Mouse (Mus musculus) embryonic facial prominence, embryonic 10.5 days (tissue): Measurements from ENCODE around the gene Usp32. TPM values are rescaled to one million over a fixed set of nuclear protein-coding genes. Genes with fewer than 3 reads are reported as not detected.

Experiments used
- DNase-seq: peaks from one replicate; pipeline ENCODE4 v3.0.0-alpha.2; 2017; ENCODE audit warnings: low spot score
- H3K27ac ChIP-seq: fragments of 300-500 bp; sonication (generic); replicated peaks from 2 replicates; pipeline ENCODE4 v1.5.1; 2016; ENCODE audit warnings: mild to moderate bottlenecking
- H3K27me3 ChIP-seq: fragments of 300-500 bp; sonication (generic); replicated peaks from 2 replicates; pipeline ENCODE4 v1.6.1; 2016; ENCODE audit warnings: low read depth, mild to moderate bottlenecking; ENCODE audit not compliant: poor library complexity, severe bottlenecking
- H3K36me3 ChIP-seq: fragments of 300-500 bp; sonication (generic); replicated peaks from 2 replicates; pipeline ENCODE4 v1.6.1; 2016; ENCODE audit warnings: mild to moderate bottlenecking, moderate library complexity
- H3K4me1 ChIP-seq: fragments of 300-500 bp; sonication (generic); 2 replicates; pipeline ENCODE4 v1.6.1; 2016
- H3K4me3 ChIP-seq: fragments of 300-500 bp; sonication (generic); 2 replicates; pipeline ENCODE4 v1.5.1; 2016; ENCODE audit warnings: mild to moderate bottlenecking, moderate library complexity
- H3K9me3 ChIP-seq: fragments of 300-500 bp; sonication (generic); 2 replicates; pipeline ENCODE4 v1.6.1; 2016; ENCODE audit warnings: mild to moderate bottlenecking
- WGBS: fragments of 180-500 bp; shearing (Covaris S2); methylation state at CpG from one replicate; pipeline ENCODE4 v1.1.7; 2016; 5-methylcytosine and 5-hydroxymethylcytosine counted together
- polyA plus RNA-seq: library from polyadenylated mRNA; unstranded; fragments of >200 nt; fragmentation: Nextera tagmentation; extraction: Ambion mirVana; gene quantifications from 2 replicates; pipeline ENCODE4 v1.2.1, GENCODE M21; 2016

The Usp32 gene
- polyA plus RNA-seq, 1 experiment from 2014 or later, result 4.0 TPM

- Histone ChIP-seq H3K4me3 (no peak overlapping the region), H3K9me3 (no peaks in the 10 kb centered on the region), H3K4me1 (no peaks in the 10 kb centered on the region), H3K27me3 (no peaks in the 10 kb centered on the region), H3K27ac (no peak overlapping the region), H3K36me3 (peaks cover 7% of the 10 kb centered on the region)
- DNase-seq, result no peak
Observed at GRCm38 (mm10) chr11:85109957-85110356, 30.0 kb downstream of the Usp32 start.

GRCm38 (mm10) chr11:85107217-85107616 is 32.7 kb downstream of the Usp32 start:
- no peak overlapping the region for H3K4me3 ChIP-seq
- WGBS, result 93% methylated on average over 3 of the region's 3 CpGs

GRCm38 (mm10) chr11:85105836-85106235 is 34.1 kb downstream of the Usp32 start:
- H3K27me3 ChIP-seq, result no peaks in the 10 kb centered on the region
- DNase-seq, result no peak
- H3K36me3 ChIP-seq, result peaks cover 4% of the 10 kb centered on the region
- H3K9me3 ChIP-seq, result no peaks in the 10 kb centered on the region
- H3K27ac ChIP-seq, result no peak overlapping the region
- H3K4me3 ChIP-seq, result no peak overlapping the region
- no peaks in the 10 kb centered on the region for H3K4me1 ChIP-seq
- 93% methylated on average over 2 of the region's 2 CpGs for WGBS

More at GRCm38 (mm10) chr11:85107217-85107616, 32.7 kb downstream of the Usp32 start:
- Histone ChIP-seq H3K9me3 (no peaks in the 10 kb centered on the region), H3K36me3 (peaks cover 10% of the 10 kb centered on the region), H3K27ac (no peak overlapping the region), H3K4me1 (no peaks in the 10 kb centered on the region), H3K27me3 (no peaks in the 10 kb centered on the region)
- no peak for DNase-seq

GRCm38 (mm10) chr11:85103763-85104162 is 36.2 kb downstream of the Usp32 start:
- 64% methylated on average over 2 of the region's 2 CpGs for WGBS
- DNase-seq, result no peak

GRCm38 (mm10) chr11:85095116-85095515 is 44.8 kb downstream of the Usp32 start:
- peaks cover 10% of the 10 kb centered on the region for H3K36me3 ChIP-seq
- 51% methylated on average over 5 of the region's 5 CpGs for WGBS
- H3K9me3 ChIP-seq, result 0 out of 2 replicates have a peak, but pooled peaks cover 3% of the 10 kb centered on the region
- DNase-seq, result peak; percentile 12
- H3K27ac ChIP-seq, result no peak overlapping the region
- H3K27me3 ChIP-seq, result no peaks in the 10 kb centered on the region
- peaks cover 6% of the 10 kb centered on the region for H3K4me1 ChIP-seq
- no peak overlapping the region for H3K4me3 ChIP-seq

More at GRCm38 (mm10) chr11:85103763-85104162, 36.2 kb downstream of the Usp32 start:
- Histone ChIP-seq H3K36me3 (peaks cover 3% of the 10 kb centered on the region), H3K4me3 (no peak overlapping the region), H3K27me3 (no peaks in the 10 kb centered on the region), H3K4me1 (no peaks in the 10 kb centered on the region), H3K9me3 (no peaks in the 10 kb centered on the region), H3K27ac (no peak overlapping the region)

- H3K27me3 ChIP-seq, result no peaks in the 10 kb centered on the region
- H3K4me1 ChIP-seq, result no peaks in the 10 kb centered on the region
- 0 out of 2 replicates have a peak, but pooled peaks cover 3% of the 10 kb centered on the region for H3K9me3 ChIP-seq
- H3K27ac ChIP-seq, result no peak overlapping the region
- H3K36me3 ChIP-seq, result peaks cover 19% of the 10 kb centered on the region
- H3K4me3 ChIP-seq, result no peak overlapping the region
- DNase-seq, result no peak
Observed at GRCm38 (mm10) chr11:85086253-85086652, 53.7 kb downstream of the Usp32 start.

GRCm38 (mm10) chr11:85067871-85068270 is 72.1 kb downstream of the Usp32 start:
- Histone ChIP-seq H3K4me3 (no peak overlapping the region), H3K27me3 (no peaks in the 10 kb centered on the region), H3K4me1 (no peaks in the 10 kb centered on the region), H3K27ac (no peak overlapping the region), H3K9me3 (peaks cover 5% of the 10 kb centered on the region; the same call in 1 of the 2 replicates), H3K36me3 (peaks cover 28% of the 10 kb centered on the region)
- no peak for DNase-seq
- WGBS, result 97% methylated on average over 4 of the region's 4 CpGs

GRCm38 (mm10) chr11:85058562-85058961 is 81.4 kb downstream of the Usp32 start:
- H3K9me3 ChIP-seq, result no peaks in the 10 kb centered on the region
- H3K36me3 ChIP-seq, result peaks cover 7% of the 10 kb centered on the region; the same call in 1 of the 2 replicates
- H3K27ac ChIP-seq, result no peak overlapping the region
- H3K4me3 ChIP-seq, result no peak overlapping the region
- no peaks in the 10 kb centered on the region for H3K27me3 ChIP-seq
- H3K4me1 ChIP-seq, result no peaks in the 10 kb centered on the region
- DNase-seq, result no peak
- 95% methylated on average over 4 of the region's 4 CpGs for WGBS

GRCm38 (mm10) chr11:85057544-85057943 is 82.4 kb downstream of the Usp32 start:
- WGBS, result 99% methylated on average over 1 of the region's 1 CpGs
- no peaks in the 10 kb centered on the region for H3K9me3 ChIP-seq
- no peak overlapping the region for H3K4me3 ChIP-seq
- H3K36me3 ChIP-seq, result peaks cover 7% of the 10 kb centered on the region; the same call in 1 of the 2 replicates
- H3K27ac ChIP-seq, result no peak overlapping the region
- DNase-seq, result no peak
- H3K27me3 ChIP-seq, result no peaks in the 10 kb centered on the region
- no peaks in the 10 kb centered on the region for H3K4me1 ChIP-seq

- H3K9me3 ChIP-seq, result no peaks in the 10 kb centered on the region
- no peak overlapping the region for H3K27ac ChIP-seq
- no peak for DNase-seq
- H3K36me3 ChIP-seq, result peaks cover 7% of the 10 kb centered on the region; the same call in 1 of the 2 replicates
- no peaks in the 10 kb centered on the region for H3K27me3 ChIP-seq
- no peaks in the 10 kb centered on the region for H3K4me1 ChIP-seq
- WGBS, result 81% methylated on average over 5 of the region's 5 CpGs
- H3K4me3 ChIP-seq, result no peak overlapping the region
Observed at GRCm38 (mm10) chr11:85056901-85057300, 83.1 kb downstream of the Usp32 start.

- Histone ChIP-seq H3K27ac (no peak overlapping the region), H3K36me3 (peaks cover 3% of the 10 kb centered on the region; the same call in 1 of the 2 replicates), H3K9me3 (no peaks in the 10 kb centered on the region), H3K27me3 (no peaks in the 10 kb centered on the region), H3K4me1 (no peaks in the 10 kb centered on the region), H3K4me3 (no peak overlapping the region)
- DNase-seq, result no peak
- 85% methylated on average over 2 of the region's 2 CpGs for WGBS
Observed at GRCm38 (mm10) chr11:85055561-85055960, 84.4 kb downstream of the Usp32 start.

GRCm38 (mm10) chr11:85039256-85039655 is 100.7 kb downstream of the Usp32 start:
- Histone ChIP-seq H3K27ac (no peak overlapping the region), H3K27me3 (no peaks in the 10 kb centered on the region), H3K36me3 (peaks cover 34% of the 10 kb centered on the region), H3K4me1 (no peaks in the 10 kb centered on the region), H3K4me3 (no peak overlapping the region), H3K9me3 (no peaks in the 10 kb centered on the region)
- WGBS, result 78% methylated on average over 3 of the region's 3 CpGs
- no peak for DNase-seq

GRCm38 (mm10) chr11:85013121-85013520 is 126.8 kb downstream of the Usp32 start:
- Histone ChIP-seq H3K27me3 (no peaks in the 10 kb centered on the region), H3K27ac (no peak overlapping the region), H3K36me3 (peaks cover 46% of the 10 kb centered on the region), H3K9me3 (no peaks in the 10 kb centered on the region), H3K4me1 (no peaks in the 10 kb centered on the region), H3K4me3 (no peak overlapping the region)
- DNase-seq, result no peak

GRCm38 (mm10) chr11:85003566-85003965 is 136.4 kb downstream of the Usp32 start:
- WGBS, result 95% methylated on average over 3 of the region's 3 CpGs
- no peaks in the 10 kb centered on the region for H3K9me3 ChIP-seq

More at GRCm38 (mm10) chr11:85003566-85003965, 136.4 kb downstream of the Usp32 start:
- H3K4me1 ChIP-seq, result no peaks in the 10 kb centered on the region
- H3K4me3 ChIP-seq, result no peak overlapping the region
- H3K36me3 ChIP-seq, result peaks cover 31% of the 10 kb centered on the region
- no peak for DNase-seq
- H3K27me3 ChIP-seq, result no peaks in the 10 kb centered on the region
- no peak overlapping the region for H3K27ac ChIP-seq
